Mouse (Mus musculus) right cerebral cortex, postnatal 4 days (tissue): ENCODE measurements around the gene Commd1.

Experiments
- DNase-seq: peaks from one replicate; pipeline ENCODE4 v3.0.0-alpha.2; 2022

The Commd1 gene

DNA sequence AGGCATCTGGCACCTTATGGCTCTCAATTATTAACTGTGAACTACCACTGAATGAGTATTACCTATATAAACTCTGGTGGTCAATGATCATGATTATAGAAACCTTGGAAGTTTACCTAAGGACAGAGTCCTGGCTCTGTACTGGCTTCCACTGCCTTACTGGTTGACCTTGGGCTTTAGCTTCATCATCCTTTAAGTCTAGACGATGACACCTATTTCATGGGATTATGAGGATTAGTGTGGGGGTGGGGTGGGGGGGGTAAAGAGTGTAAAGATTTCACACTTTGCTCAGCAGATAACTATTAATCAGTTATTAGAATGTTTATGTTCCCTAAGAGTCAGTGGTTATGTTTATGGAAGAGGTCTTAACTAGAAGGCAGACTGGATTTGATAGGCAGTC lies 7.6 kb upstream of the Commd1 start:
- no peak for DNase-seq

DNA sequence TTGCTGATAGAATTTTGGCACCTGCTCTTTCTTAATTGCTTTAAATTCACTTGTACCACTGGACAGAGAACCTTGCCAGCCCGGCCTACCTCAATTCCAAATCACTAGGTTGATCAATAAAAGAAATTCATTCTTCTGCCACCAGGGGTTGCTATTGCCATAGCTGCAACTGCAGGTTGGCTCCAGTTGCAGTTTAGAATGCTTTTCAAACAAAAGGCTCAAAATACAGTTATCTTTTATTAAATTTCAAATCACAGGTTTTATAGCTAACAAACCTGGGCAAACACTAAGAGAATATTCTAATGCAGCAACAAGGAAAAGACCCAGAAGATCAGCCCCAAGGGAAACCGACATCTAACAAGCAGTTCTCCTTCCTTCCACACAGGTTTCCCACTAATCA lies 5.2 kb upstream of the Commd1 start:
- DNase-seq: no peak

DNA sequence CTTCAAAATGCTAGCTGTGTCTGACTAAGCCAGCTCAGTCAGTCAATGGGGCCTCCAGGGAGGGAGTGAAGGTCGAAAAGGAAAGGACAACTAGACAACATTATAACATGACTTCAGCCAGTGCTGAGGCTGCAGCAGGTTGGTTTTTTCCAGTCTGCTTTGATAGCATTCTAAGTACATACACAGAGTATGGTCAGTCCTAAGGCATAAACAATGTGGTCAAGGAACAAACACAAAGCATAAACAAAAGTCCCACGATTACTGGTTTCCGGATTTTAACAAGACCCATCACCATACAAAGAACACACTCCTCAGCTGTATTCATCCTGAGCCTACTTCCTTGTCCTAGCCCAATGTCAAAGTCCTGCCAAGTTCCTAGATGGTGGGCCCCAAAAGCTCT lies 3.3 kb upstream of the Commd1 start:
- DNase-seq: no peak

DNA sequence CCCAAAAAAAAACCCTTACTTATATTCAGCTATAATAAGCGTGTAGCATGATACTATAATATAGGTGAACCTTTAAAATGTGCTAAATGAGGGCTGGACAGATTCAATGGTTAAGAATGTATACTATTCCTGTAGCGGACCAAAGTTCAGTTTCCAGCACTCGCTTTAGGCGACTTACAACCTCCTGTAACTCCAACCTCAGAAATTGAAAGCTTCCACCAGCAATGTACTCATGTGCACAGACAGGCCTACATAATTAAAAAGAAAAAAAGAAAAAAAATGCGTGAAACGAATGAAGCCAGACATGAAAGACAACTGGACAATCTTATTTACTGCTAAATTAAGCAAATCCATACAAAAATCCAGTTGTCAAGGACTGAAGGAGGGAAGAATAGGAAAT lies 664 bp upstream of the Commd1 start:
- DNase-seq: no peak

DNA sequence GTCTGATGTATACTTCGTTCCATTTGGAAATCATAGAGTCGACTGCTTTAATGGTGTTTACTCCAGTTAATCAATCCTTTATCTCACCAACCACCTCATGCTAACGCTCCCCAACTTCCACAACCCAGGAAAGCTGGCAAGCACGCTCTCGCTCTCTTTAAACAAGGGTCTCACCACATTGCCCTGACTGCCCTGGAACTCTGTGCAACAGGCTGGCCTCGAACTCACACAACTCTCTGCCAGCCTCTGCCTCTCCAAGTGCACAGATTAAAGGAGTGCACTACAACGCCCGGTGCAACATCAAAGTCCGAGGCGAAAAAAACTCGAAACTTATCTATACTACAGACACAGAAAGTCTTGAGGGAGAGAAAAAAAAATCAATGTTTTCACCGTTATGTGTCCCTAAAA lies 635 bp downstream of the Commd1 start:
- no peak for DNase-seq

DNA sequence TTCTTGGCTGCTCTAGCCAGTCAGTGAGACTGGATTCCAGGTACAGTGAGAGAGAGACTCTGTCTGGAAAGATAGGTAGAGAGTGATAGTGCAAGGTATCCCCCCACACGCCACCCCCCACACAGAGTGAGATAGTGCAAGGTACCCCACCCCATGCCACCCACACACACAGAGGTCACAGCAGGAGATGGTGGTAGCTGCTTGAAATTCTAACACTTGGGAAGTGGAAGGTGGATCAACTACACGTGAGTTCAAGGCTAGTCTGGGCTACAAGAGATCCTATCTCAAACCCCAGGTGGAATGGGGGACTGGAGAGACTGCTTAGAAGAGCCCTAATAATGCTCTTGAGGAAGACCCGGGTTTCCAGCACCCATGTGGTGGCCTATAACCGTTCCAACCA lies 1.1 kb downstream of the Commd1 start:
- DNase-seq: no peak

DNA sequence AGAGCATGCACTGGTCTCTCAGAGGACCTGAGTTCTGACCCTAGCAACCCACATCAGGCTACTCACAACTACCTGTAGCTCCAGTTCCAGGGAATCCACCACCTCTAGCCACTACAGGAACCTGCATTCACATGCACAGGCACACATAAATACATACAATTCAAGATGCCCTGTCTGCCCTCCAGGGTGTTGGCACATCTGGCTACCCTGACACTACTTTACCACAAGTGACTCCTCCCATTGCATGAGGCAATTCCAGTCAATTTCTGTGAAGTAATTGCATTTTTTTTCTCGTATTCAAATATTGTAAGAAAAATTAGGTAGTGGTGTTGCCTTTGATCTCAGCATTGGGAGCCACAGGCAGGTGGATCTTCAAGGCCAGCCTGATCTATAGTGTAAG lies 3.0 kb downstream of the Commd1 start:
- no peak for DNase-seq

DNA sequence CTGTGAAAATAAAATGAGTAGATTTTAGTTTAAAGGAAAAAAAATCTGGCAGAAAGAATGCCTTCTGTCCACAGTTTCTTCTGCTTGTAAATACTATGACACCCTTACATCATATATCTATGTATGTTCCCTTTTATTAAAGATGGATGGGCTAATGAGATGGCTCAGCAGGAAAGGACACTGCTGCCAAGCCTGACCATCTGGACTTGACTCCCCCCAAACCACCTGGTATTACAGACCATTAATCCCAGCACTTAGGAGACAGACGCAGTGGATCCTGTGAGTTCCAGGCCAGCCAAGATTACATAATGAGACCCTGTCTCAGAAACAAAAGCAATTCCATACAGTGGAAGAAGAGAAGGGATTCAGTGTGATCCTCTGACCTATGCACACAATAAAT lies 3.5 kb downstream of the Commd1 start:
- no peak for DNase-seq

DNA sequence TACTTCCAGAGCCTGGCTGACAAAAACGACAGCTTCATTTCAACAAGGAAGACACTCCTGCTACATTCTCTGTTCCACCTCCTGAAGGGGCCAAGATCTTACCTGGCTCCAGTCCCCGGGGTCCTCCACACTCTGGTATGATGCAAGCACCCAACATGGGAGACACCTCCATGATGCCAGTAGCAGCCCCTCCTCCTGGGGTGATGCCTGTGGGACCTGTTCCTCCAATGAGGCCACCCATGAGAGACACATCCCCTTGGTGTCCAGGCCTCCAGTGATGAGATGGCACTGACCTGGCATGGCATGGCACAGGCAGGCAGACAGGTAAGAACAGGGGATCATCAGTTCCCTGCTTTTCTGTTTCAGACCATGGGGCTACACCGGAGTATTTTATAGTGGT lies 4.0 kb downstream of the Commd1 start:
- no peak for DNase-seq

DNA sequence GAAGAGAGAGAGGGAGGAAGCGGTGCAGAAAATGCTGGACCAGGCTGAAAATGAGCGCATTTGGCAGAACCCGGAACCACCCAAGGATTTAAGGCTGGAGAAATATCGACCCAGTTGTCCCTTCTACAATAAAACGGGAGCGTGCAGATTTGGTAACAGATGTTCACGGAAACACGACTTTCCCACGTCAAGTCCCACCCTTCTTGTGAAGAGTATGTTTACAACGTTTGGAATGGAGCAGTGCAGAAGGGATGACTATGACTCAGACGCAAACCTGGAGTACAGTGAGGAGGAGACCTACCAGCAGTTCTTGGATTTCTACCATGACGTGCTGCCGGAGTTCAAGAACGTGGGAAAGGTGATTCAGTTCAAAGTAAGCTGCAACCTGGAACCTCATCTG lies 8.6 kb downstream of the Commd1 start:
- DNase-seq: no peak

DNA sequence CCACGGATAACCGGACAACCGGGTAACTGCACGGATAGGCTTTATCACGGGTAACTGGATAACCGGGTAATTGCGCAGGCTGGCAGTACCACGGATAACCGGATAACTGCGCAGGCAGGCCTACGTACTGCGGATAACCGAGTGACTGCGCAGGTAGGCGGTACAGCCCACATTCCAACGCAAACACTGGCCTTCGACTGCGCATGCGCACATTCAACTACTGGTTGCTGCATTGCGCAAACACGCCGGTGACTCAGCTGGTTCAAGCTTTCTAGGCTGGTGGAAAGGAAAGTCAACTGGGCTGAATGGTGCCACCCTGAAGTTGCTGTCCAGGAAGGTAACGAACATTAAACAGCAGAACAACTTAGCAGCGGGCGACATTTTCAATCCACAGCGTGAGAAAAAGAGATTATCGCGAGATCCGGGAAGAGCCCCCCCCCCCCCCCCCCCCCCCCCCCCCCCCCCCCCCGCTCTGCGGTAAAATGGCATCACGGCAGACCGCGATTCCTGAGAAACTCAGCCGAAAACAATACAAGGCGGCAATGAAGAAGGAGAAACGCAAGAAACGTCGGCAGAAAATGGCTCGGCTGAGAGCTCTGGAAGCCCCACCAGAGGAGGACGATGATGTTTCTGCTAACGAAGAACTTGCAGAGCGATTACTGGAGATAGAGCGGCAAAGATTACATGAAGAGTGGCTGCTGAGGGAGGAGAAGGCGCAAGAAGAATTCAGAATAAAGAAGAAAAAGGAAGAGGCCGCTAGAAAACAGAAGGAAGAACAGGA lies 9.2 kb downstream of the Commd1 start:
- peak; percentile 74 for DNase-seq

DNA sequence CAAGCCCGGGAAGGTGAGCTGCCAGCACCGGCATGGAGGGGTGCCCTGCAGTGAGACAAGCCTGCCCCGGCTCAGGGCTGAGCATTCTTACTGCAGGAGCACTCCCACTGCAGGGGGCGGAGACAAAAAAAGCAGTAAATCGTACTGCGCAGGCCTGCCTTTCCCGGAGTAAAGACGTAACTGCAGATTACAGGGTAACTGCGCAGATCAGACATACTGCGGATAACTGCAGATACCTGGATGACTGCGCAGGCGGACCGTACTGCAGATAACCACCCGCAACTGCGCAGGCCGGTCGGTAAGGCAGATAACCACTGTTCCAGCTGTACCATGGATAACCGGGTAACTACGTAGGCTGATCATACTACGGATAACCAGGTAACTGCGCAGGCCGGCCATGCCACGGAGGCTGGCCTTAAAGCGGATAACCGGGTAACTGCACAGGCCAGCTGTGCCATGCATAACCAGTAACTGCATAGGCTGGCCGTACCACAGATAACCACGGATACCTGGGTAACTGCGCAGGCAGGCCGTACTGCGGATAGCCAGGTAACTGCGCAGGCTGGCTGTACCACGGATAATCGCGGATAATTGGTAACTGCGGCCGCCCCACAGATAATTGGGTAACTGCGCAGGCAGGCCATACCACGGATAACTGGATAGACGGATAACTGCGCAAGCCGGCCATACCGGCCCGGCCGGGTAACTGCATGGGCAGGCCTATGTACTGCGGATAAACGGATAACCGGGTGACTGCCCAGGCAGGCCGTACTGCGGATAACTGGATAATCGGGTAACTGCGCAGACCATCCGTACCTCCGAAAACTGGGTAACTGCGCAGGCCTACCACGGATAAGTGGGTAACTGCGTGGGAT lies 10.1 kb downstream of the Commd1 start, which contains the start of gene Zrsr1:
Gene Zrsr1, plus strand, starts transcription at position 171 of the 875 bp plus-strand sequence.
- peak; percentile 41 for DNase-seq

DNA sequence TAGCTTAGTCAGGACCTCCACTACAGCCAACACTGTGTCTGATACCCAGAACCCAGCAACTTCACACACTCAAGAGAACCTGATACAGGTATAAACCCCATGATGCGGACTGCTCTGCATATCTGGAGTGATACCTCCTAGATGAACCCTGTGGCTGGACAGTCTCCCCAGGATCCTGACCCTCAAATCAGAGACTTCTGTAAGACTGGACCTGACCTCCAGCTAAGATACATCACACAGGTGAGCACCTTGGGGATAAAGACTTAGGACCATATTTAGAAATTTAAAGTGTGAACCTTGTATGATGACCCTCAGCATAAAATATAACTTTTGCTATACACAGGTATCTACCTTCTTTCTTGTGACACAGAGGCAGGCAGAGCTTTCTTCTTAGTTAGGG lies 11.6 kb downstream of the Commd1 start:
- no peak for DNase-seq

DNA sequence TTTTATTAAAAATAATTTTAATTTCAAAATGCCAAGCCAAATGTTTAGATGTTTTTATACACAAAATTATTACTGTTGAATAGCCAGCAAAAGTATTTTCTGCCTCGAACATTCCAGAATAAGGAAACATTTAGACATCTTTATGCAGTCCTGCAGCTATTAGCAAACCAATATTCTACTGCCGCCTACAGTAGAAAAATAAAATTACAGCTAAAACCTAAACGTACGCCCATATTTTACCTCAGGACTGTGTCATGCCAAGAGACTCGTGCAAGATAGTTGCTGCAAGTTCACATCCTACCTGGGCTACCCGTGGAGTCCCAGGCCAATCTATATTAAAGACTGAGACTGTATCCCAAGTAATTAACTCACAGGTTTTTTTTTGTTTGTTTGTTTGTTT lies 12.7 kb downstream of the Commd1 start:
- DNase-seq: no peak

DNA sequence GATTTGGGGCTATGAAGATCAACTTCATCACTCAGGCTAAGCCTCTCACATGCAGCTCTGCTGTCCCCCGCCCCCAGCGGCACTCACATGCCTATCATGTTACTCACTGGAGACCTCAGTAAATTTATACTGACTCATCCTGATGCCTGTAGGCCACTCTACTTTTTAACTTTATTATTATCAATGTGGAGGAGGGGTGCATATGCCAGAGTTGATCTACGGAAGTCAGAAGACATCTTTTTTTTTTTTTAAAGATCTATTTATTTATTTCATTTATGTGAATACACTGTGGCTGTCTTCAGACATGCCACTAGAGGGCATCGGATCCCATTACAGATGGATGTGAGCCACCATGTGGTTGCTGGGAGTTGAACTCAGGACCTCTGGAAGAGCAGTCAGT lies 16.7 kb downstream of the Commd1 start:
- no peak for DNase-seq

DNA sequence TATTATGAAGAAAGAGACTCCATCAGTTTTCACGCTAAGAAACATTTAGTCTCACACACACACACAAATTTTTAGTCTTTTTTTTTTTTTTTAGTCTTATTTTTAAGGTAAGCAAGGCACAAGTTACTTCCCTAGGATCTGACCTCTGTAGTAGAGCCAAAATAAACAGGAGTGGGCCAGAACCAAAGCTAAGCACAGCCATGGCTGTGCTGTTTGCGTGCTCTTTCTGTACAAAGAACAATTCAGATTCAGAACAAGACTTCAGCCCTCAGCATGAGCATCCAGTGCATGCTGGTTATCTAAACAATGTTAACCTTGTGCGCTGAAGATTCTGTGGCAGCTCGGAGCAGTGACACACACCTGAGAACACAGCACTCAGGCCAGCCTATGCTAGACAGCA lies 17.8 kb downstream of the Commd1 start:
- DNase-seq: no peak

DNA sequence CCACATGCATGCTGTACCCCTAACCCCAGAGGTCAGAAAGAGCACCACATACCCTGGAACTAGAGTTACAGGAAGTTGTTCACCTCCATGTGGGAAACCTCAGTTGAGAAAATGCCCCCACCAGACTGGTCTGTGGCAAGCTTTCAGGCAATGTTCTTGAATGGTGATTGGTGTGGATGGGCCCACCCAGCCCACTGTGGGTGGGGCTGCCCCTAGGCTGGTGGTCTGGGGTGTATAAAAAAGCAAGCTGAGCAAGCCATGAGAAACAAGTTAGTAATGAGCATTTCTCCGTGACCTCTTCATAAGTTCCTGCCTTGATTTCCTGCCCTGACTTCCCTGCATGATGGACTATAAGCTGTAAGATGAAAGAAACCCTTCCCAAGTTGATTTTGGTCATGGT lies 20.1 kb downstream of the Commd1 start:
- DNase-seq: no peak

DNA sequence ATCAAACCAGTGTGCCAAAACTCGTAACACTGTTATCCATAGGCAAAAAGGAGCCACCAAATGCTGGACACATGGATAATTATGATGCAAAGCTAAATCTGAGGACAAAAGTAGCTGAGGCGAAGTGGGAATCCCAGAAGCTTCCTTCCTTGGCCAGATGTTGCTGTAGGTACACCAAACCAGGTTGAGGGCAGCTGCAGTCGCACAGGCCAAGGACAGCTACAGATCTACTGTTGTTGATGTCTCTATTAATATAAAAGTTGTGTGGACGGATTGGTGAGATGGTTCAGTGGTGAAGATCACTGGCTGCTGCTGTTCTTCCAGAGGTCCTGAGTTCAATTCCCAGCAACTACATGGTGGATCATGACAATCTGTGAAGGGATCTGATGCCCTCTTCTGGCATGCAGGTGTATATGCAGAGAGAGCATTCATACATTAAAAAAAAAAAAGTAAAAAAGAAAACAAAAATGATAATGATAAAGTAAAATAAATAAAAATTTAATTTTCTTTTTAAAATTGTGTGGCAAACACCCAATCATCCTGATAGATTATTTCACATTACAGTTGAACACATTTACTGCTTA lies 24.3 kb downstream of the Commd1 start:
- no peak for DNase-seq

DNA sequence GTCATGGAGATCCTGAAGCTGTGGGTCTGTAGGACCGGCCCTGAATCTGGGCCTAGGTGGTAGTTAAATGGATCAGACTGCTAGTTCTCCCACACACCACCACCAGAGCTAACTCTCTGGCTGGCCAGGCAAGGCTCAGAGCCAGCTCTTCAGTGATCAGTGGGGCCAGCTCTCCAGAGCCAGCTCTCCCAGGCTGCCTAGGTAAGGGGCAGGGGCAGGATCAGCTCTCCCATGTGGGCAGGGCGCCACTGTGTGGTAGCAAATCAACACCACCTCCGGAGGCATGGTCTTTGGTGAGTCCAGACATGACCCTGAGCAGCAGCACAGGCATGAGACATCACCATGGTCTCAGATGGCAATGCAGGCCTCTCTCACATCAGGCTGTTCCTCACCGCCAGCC lies 25.4 kb downstream of the Commd1 start:
- peak; percentile 38 for DNase-seq

DNA sequence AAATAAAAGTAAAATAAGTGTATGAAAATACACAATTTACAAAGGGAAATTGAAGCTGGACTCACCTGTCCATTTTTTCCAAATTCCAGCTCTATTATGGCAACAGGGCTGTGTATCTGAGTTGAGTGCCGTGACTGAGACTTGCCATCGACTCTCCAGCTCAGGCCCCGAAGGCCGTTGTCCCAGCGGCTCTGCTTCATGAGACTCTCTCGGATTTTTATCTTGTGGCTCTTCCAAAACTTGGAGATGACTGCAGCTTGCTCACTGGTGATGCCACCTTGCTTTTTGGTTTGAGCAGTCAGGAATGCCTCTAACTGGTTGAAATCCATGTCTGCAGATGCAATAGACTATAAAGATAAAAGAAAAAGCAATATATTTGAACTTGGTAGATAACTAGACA lies 25.8 kb downstream of the Commd1 start:
- no peak for DNase-seq

DNA sequence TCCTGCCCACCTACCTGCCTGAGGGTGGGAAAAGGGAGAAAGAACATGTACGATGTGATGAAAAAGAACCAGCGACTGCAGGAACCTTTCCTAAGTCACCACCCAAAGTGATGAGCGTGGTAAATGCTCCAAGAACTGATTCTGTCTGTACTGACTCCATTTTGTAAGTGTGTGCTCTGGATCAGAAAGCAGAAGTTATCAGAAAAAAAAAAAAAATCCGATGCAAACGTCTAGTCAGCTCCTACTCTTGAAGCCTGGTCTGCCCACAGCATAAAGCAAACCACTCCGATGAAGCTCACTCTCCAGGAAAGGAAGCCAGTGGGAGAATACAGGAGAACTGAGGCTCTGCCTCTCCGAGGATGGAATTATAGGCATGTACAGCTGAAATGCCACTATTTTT lies 29.5 kb downstream of the Commd1 start:
- DNase-seq: no peak

DNA sequence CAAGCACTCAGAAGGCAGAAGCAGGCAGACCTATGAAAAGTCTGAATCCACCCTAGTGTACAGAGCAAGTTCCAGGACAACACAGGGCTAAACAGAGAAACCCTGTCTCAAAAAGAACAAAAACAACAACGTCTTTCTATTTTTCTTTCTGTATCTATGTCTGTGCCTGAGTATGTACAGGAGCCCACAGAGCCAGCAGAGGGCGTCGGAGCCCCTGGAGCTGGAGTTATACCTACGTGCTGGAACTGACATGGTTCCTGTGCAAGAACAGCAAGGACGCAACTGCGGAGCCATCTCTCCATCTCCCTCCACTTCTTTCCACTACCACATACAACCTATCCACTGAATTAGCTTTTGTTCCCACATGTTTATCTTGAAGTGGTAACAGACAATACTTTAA lies 32.1 kb downstream of the Commd1 start:
- no peak for DNase-seq

DNA sequence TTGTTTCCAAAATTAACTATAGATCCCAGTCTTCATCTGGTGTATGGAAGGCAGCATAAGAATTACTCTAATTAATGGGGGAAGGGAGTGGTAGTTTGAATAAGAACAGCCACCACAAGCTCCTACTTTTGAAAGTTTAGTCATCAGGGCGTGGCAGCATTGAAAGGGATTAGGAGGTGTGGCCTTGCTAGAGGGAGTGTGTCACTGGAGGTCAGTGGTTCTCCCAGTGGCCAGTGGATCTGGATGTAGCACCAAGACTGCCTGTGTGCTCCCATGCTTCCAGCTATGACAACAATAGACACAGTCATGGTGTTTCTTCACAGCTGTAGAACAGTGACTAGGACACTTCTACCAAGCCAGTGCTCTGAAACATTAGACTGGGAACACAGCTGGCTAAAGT lies 33.1 kb downstream of the Commd1 start:
- DNase-seq: no peak

DNA sequence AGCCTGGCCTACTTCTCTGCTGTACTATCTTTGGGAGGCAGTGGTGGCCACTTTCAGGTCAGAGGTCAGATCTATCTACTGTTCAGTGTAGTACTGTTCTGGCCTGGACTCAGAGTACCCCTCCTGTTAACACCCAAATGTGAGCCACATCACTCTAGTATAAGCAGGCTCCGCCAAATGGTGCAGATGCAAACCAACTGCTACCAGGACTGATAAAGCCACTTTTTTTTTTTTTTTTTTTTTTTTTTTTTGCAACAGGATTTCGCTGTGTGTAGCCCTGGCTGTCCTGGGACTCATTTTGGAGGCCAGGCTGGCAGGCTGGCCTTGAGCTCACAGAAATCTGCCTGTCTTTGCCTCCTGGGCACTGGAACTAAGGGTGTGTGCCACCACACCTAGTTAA lies 43.2 kb downstream of the Commd1 start:
- no peak for DNase-seq
